In genomic region chr13:21468061-21469019, GRCm38 (mm10) we compare ENCODE assay signal across 8 mouse cellular contexts. TPM values are rescaled to one million over a fixed set of nuclear protein-coding genes. Genes with fewer than 3 reads are reported as not detected.
A peak's percentile ranks its signal among the peaks of the same experiment; 100 is the strongest.
DNase-seq lines count a peak whose midpoint lies in the region; ATAC-seq lines count a peak whose summit lies in the region.

TSS of gene Nkapl (minus strand) at chr13:21468509.

- DNase-seq in adrenal gland, postnatal 25 days, result peak; percentile 89
- DNase-seq in embryonic facial prominence, embryonic 11.5 days (ENCODE audit: low spot score), result peak; percentile 91
- peak; percentile 99 for DNase-seq in heart, adult 11 months
- DNase-seq in kidney, adult 18-20 months, result peak; percentile 86
- DNase-seq in limb, embryonic 10.5 days (ENCODE audit: low spot score), result peak; percentile 89
- peak; percentile 77 for DNase-seq in skeletal muscle tissue, adult 2 months (ENCODE audit: low read depth, low spot score)
- no peak for DNase-seq in adipocyte (ENCODE audit: low spot score)

- H3K9ac ChIP-seq in embryonic facial prominence, embryonic 11.5 days (replicated peaks; ENCODE audit: low read length), result peak within 1 kb of the TSS; percentile 73
- H3K9ac ChIP-seq in midbrain, embryonic 12.5 days (replicated peaks), result peak within 1 kb of the TSS; percentile 67

- under 1% methylated on average over 53 of the region's 54 CpGs for WGBS in embryonic facial prominence, embryonic 11.5 days
- WGBS in limb, embryonic 10.5 days, result under 1% methylated on average over 54 of the region's 54 CpGs
- WGBS in midbrain, embryonic 12.5 days, result 1% methylated on average over 54 of the region's 54 CpGs

- peak; percentile 97 for ATAC-seq in embryonic facial prominence, embryonic 11.5 days (replicated peaks; ENCODE audit: insufficient number of reproducible peaks, low FRiP score, low TSS enrichment, low read depth)
- ATAC-seq in midbrain, embryonic 12.5 days (ENCODE audit: low FRiP score, low read depth), result peak; percentile 99

- no peaks in the 10 kb centered on the region for H3K36me3 ChIP-seq in embryonic facial prominence, embryonic 11.5 days (replicated peaks; ENCODE audit: control insufficient read depth, insufficient read depth, low read depth, low read length)
- no peaks in the 10 kb centered on the region for H3K36me3 ChIP-seq in limb, embryonic 10.5 days
- no peaks in the 10 kb centered on the region for H3K36me3 ChIP-seq in midbrain, embryonic 12.5 days

- H3K27ac ChIP-seq in embryonic facial prominence, embryonic 11.5 days (replicated peaks; ENCODE audit: low read depth, low read length), result no peak within 1 kb of the TSS
- H3K27ac ChIP-seq in limb, embryonic 10.5 days, result peak within 1 kb of the TSS; percentile 84
- peak within 1 kb of the TSS; percentile 66 for H3K27ac ChIP-seq in midbrain, embryonic 12.5 days (replicated peaks)

- no peaks in the 10 kb centered on the region for H3K27me3 ChIP-seq in embryonic facial prominence, embryonic 11.5 days (ENCODE audit: control insufficient read depth, insufficient read depth, low read length)
- peaks cover 25% of the 10 kb centered on the region for H3K27me3 ChIP-seq in limb, embryonic 10.5 days (ENCODE audit: low read depth, poor library complexity, severe bottlenecking)
- peaks cover 25% of the 10 kb centered on the region for H3K27me3 ChIP-seq in midbrain, embryonic 12.5 days

- peak within 1 kb of the TSS; percentile 43 for H3K4me3 ChIP-seq in embryonic facial prominence, embryonic 11.5 days (ENCODE audit: low read depth, low read length)
- H3K4me3 ChIP-seq in limb, embryonic 10.5 days, result peak within 1 kb of the TSS; percentile 66
- H3K4me3 ChIP-seq in midbrain, embryonic 12.5 days, result peak within 1 kb of the TSS; percentile 55

- H3K4me1 ChIP-seq in embryonic facial prominence, embryonic 11.5 days (ENCODE audit: control insufficient read depth, insufficient read depth, low read length), result no peaks in the 10 kb centered on the region
- peaks cover 8% of the 10 kb centered on the region for H3K4me1 ChIP-seq in limb, embryonic 10.5 days
- no peaks in the 10 kb centered on the region; the same call in 1 of the 2 replicates for H3K4me1 ChIP-seq in midbrain, embryonic 12.5 days

- no peaks in the 10 kb centered on the region for H3K9me3 ChIP-seq in embryonic facial prominence, embryonic 11.5 days (replicated peaks; ENCODE audit: control insufficient read depth, low read length)
- no peaks in the 10 kb centered on the region for H3K9me3 ChIP-seq in limb, embryonic 10.5 days (replicated peaks)
- H3K9me3 ChIP-seq in midbrain, embryonic 12.5 days, result no peaks in the 10 kb centered on the region

- peak within 1 kb of the TSS; percentile 87 for H3K4me2 ChIP-seq in embryonic facial prominence, embryonic 11.5 days (ENCODE audit: low read depth, low read length)
- peak within 1 kb of the TSS; percentile 83 for H3K4me2 ChIP-seq in midbrain, embryonic 12.5 days (replicated peaks)

RNA-seq across cellular contexts. Expression of gene Nkapl, which starts in this region (rescaled TPM):
- 1.7 and 2.1 TPM in 2 replicates for total RNA-seq in adrenal gland, postnatal 25 days (2021)
- 1.9 and 3.1 TPM in 2 replicates for polyA plus RNA-seq in embryonic facial prominence, embryonic 11.5 days (2014; fragmentation: Nextera tagmentation; extraction: Ambion mirVana)
- polyA plus RNA-seq in limb, embryonic 10.5 days (2016; fragmentation: Nextera tagmentation; extraction: Ambion mirVana), result 2.0 and 2.4 TPM in 2 replicates
- polyA plus RNA-seq in midbrain, embryonic 12.5 days (2016; fragmentation: Nextera tagmentation; extraction: Ambion mirVana), result 2.5 and 2.9 TPM in 2 replicates
